Mouse (Mus musculus) kidney, adult 11 months (tissue): Measurements from ENCODE around the gene Gm44790.
"Not testable (repeated sequence)": the region's sequence is repeated elsewhere in the genome, so short reads cannot be mapped to it uniquely, and the experiment has no call there.

Experiments
- DNase-seq: peaks from one replicate; pipeline ENCODE4 v3.0.0; 2022

Gm44790 gene

DNA sequence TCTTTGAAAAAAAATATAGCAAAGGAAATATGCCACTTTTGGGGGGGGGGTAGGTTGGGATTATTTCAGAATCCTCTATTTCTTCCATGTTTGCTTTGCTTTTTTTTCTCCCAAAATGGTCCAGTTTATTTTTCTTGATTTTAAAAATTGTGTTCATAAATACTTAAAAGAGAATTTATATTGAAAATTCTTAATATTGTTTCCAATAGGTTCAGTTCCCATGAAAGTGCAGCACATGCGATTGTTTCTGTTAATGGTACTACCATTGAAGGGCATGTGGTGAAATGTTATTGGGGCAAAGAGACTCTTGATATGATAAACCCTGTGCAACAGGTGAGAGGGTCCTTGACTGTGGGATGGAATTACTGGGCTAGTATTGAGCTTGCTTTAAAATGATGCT, at the start of gene Gm44790:
TSS of gene Gm44790 (plus strand) at position 301 of the 400 bp plus-strand sequence.
- DNase-seq, result no peak

DNA sequence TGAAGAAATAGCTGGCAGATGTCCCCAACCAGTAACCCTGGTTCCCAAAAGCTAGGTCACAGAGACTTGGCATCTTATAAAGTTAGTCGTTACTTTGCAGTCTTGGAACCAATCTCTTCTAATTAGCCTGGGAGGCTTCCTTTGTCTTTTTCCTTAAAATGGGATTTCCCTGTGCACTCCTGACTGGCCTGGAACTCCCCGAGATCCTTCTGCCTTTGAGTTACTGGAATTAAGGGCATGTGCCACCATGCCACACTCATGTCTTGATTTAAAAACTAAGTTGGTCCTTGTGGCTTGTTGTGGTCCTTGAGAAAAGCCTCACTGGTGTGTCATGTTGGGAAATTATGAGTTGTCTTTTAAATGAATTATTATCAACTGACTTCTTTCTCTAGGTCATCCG, 48.1 kb upstream of the Gm44790 start:
- DNase-seq, result no peak

DNA sequence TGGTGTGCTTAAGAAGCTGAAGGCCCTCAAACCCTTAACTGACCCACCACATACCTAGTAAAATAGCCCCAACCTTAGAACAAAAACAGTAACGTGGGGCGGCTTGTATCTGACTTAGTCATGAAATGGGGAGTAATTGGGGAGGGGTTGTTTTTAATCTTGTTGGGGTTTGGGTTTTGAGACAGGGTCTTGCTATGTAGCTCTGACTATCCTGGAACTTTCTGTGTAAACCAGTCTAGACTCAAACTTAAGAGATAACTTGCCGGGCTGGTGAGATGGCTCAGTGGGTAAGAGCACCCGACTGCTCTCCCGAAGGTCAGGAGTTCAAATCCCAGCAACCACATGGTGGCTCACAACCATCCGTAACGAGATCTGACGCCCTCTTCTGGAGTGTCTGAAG, 46.3 kb upstream of the Gm44790 start:
- DNase-seq, result not testable (repeated sequence)

DNA sequence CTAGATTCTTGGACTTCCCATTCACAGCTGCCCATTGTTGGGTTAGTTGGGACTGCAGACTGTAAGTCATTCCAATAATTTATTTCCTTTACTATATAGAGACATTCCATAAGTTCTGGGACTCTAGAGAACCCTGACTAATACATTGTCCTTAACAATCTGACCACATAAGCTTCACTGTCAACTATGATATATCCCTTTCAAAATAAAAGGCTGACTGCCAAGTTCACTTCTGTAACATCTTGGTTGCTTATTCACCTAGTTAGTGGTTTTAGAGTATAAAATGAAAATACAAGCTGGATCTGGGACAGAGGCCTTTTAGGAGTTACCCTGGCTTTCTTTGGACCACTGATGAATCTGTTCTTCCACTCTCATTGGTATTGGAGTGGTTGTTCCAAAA, 43.9 kb upstream of the Gm44790 start:
- no peak for DNase-seq

- no peak for DNase-seq
These were observed 43.1 kb upstream of the Gm44790 start for GRCm38 (mm10) chr6:86383370-86383769.

GRCm38 (mm10) chr6:86384692-86385091, 41.8 kb upstream of the Gm44790 start:
- no peak for DNase-seq

GRCm38 (mm10) chr6:86385362-86386104, 40.9 kb upstream of the Gm44790 start:
- DNase-seq, result no peak

GRCm38 (mm10) chr6:86387313-86387712, 39.1 kb upstream of the Gm44790 start:
- DNase-seq, result peak; percentile 86

- no peak for DNase-seq
These were observed 38.0 kb upstream of the Gm44790 start for GRCm38 (mm10) chr6:86388461-86388860.

- DNase-seq, result no peak
These were observed 35.1 kb upstream of the Gm44790 start for GRCm38 (mm10) chr6:86391326-86391725.

DNA sequence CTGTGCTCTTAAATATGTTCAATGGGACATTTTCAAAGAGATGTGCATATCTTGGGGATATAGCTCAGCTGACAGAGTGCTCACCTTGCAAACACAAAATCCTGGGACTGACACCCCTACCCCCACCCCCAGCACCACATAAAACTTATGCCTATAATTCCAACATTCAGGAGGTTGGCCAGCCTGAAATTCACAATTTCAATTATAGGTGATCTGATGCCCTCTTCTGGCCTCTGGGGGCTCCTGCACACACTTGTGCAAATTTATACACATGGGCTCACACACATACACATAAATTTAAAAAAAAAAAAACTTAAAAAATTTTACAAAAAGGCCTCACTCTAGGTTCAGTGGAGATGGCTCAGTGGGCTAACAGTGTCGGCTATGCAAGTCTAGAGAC, 33.3 kb upstream of the Gm44790 start:
- DNase-seq, result no peak

GRCm38 (mm10) chr6:86394078-86394720, 32.3 kb upstream of the Gm44790 start:
- DNase-seq, result no peak

- DNase-seq, result no peak
These were observed 31.4 kb upstream of the Gm44790 start for GRCm38 (mm10) chr6:86395021-86395420.

- DNase-seq, result no peak
These were observed 30.5 kb upstream of the Gm44790 start for GRCm38 (mm10) chr6:86395969-86396368.

- peak; percentile 85 for DNase-seq
These were observed 29.7 kb upstream of the Gm44790 start, which contains the start of gene Pcyox1 for GRCm38 (mm10) chr6:86396581-86397256. TSS of gene Pcyox1 (minus strand) at chr6:86397154.

DNA sequence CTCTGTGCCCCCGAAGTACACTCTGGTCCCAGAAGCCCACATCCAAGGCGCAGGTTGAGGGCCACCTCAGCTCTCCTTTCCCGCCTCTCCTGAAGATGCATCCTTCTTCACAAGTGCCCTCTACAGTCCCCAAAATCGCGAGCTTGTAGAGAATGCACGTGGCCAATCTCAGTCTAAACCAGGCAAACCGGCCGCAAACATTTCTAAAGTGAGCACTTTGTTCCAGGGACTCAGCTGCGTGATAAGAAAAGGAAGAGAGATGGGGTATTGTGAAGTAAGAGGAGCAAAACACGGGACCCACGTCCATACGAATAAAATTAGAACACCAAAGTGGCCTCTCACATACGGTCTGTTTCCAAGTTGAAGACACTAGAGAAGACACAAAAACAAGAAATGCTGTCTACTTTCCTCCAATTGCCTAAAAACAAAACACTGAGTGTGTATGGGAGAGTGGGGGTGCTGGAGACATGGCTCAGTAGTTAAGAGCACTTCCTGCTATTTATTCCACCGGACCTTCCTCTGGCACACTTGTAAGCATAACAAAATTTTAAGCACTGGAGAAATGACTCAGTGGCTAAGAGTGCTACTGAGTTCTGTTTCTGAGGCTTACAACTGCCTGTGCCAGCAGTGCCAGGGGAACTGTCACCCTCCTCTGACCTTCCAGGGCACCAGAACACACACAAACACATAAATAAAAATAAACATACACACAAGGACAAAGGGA, 29.0 kb upstream of the Gm44790 start:
- no peak for DNase-seq

- DNase-seq, result no peak
These were observed 27.5 kb upstream of the Gm44790 start for GRCm38 (mm10) chr6:86398986-86399385.

- no peak for DNase-seq
These were observed 26.5 kb upstream of the Gm44790 start for GRCm38 (mm10) chr6:86399995-86400394.

DNA sequence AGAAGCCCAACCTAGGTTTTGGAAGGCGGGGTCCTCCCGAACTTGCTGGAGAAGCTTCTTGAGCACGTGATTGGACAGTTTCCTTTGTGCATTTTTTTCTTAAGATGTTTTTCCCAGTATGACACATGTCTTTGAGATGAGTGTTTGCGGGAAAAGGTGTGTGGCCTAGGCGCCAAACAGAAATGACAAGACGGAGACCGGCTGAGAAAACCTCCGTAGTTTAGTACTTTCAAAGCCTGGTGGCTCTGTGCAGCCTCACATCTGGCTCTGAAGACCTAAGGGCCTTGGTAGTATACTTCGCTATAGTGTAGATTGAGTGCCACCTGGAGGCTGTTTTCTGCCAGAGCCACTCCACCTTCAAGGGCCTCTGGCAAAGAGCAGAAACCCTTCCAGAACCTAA, 25.5 kb upstream of the Gm44790 start:
- peak; percentile 87 for DNase-seq

- no peak for DNase-seq
These were observed 23.5 kb upstream of the Gm44790 start for GRCm38 (mm10) chr6:86402681-86403607.

GRCm38 (mm10) chr6:86403728-86404099, 22.7 kb upstream of the Gm44790 start:
- DNase-seq, result no peak
